Mouse (Mus musculus) limb, embryonic 13.5 days (tissue): ENCODE data around the gene Olfr362. TPM values are rescaled to one million over a fixed set of nuclear protein-coding genes. Genes with fewer than 3 reads are reported as not detected.
"Not testable (repeated sequence)": the region's sequence is repeated elsewhere in the genome, so short reads cannot be mapped to it uniquely, and the experiment has no call there.

ENCODE experiments used
- ATAC-seq: fragments of 200-750 bp; cut with Nextera tagmentation; 2 replicates; pipeline ENCODE4 v1.8.0; 2017; ENCODE audit warnings: low read depth, moderate number of reproducible peaks, moderate TSS enrichment; ENCODE audit not compliant: low FRiP score
- H3K27ac ChIP-seq: fragments of 300-500 bp; sonication (generic); 2 replicates; pipeline ENCODE4 v1.5.1; 2015; ENCODE audit warnings: inconsistent platforms, mild to moderate bottlenecking, moderate library complexity
- H3K27me3 ChIP-seq: fragments of 300-500 bp; sonication (generic); 2 replicates; pipeline ENCODE4 v1.6.1; 2015; ENCODE audit warnings: mild to moderate bottlenecking, inconsistent platforms
- H3K36me3 ChIP-seq: fragments of 300-500 bp; sonication (generic); 2 replicates; pipeline ENCODE4 v1.6.1; 2015; ENCODE audit warnings: inconsistent platforms, mild to moderate bottlenecking, moderate library complexity
- H3K4me1 ChIP-seq: fragments of 300-500 bp; sonication (generic); 2 replicates; pipeline ENCODE4 v1.6.1; 2015; ENCODE audit warnings: inconsistent platforms
- H3K4me2 ChIP-seq: fragments of 300-500 bp; sonication (generic); replicated peaks from 2 replicates; pipeline ENCODE4 v1.6.1; 2015; ENCODE audit warnings: inconsistent platforms, mild to moderate bottlenecking, moderate library complexity
- H3K4me3 ChIP-seq: fragments of 300-500 bp; sonication (generic); 2 replicates; pipeline ENCODE4 v1.5.1; 2015; ENCODE audit warnings: moderate library complexity, mild to moderate bottlenecking, inconsistent platforms
- H3K9ac ChIP-seq: fragments of 300-500 bp; sonication (generic); 2 replicates; pipeline ENCODE4 v1.6.1; 2015; ENCODE audit warnings: mild to moderate bottlenecking, inconsistent platforms
- H3K9me3 ChIP-seq: fragments of 300-500 bp; sonication (generic); 2 replicates; pipeline ENCODE4 v1.6.1; 2016; ENCODE audit warnings: inconsistent platforms
- WGBS: fragments of 180-500 bp; shearing (Covaris S2); methylation state at CpG from one replicate; pipeline ENCODE4 v1.1.7; 2015; 5-methylcytosine and 5-hydroxymethylcytosine counted together
- polyA plus RNA-seq: library from polyadenylated mRNA; unstranded; fragments of >200 nt; fragmentation: Nextera tagmentation; extraction: Ambion mirVana; gene quantifications from 2 replicates; pipeline ENCODE4 v1.2.1, GENCODE M21; 2015

Olfr362 gene
- polyA plus RNA-seq, result not detected in 2 replicates

DNA sequence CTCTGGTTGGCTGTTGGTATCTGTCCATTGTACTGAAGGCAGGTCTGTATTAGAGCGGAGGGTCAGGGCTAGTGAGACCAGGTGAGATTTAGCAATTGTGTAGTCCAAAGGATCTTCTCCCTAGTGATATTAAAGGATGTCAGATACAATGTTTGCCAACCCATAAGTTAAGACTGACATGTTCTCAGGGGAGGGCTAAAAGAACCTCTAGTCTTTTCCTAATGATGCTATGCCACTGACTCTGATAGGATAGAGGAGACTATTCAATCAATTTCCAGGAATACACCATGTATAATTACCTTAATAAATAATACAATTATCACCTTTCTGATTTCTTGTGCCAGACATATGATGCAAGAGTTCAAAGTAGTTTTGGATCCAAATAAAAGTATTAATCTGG lies at the start of gene Olfr362:
TSS of gene Olfr362 (minus strand) at position 101 of the 400 bp plus-strand sequence.
- H3K9ac ChIP-seq, result no peak within 1 kb of the TSS
- no peak for ATAC-seq
- H3K4me3 ChIP-seq, result no peak within 1 kb of the TSS
- no peak within 1 kb of the TSS for H3K27ac ChIP-seq
- no peaks in the 10 kb centered on the region for H3K36me3 ChIP-seq
- 89% methylated on average over 1 of the region's 1 CpGs for WGBS
- no peaks in the 10 kb centered on the region for H3K4me1 ChIP-seq
- H3K9me3 ChIP-seq, result peaks cover 19% of the 10 kb centered on the region
- no peak within 1 kb of the TSS for H3K4me2 ChIP-seq
- H3K27me3 ChIP-seq, result no peaks in the 10 kb centered on the region

GRCm38 (mm10) chr2:37139022-37139421 lies 21.3 kb upstream of the Olfr362 start, which contains the start of gene Olfr364-ps1:
Olfr364-ps1 (plus strand) TSS chr2:37139322.
- Histone ChIP-seq H3K4me3 (no peak within 1 kb of the TSS), H3K27ac (no peak within 1 kb of the TSS), H3K9me3 (0 out of 2 replicates have a peak, but pooled peaks cover 3% of the 10 kb centered on the region), H3K36me3 (no peaks in the 10 kb centered on the region), H3K9ac (no peak within 1 kb of the TSS), H3K4me2 (no peak within 1 kb of the TSS), H3K4me1 (no peaks in the 10 kb centered on the region), H3K27me3 (no peaks in the 10 kb centered on the region)
- WGBS, result 85% methylated on average over 3 of the region's 3 CpGs
- no peak for ATAC-seq

- 46% methylated on average over 1 of the region's 1 CpGs for WGBS
- H3K9ac ChIP-seq, H3K4me1 ChIP-seq, H3K4me2 ChIP-seq, H3K36me3 ChIP-seq, H3K27me3 ChIP-seq, ATAC-seq, H3K9me3 ChIP-seq, H3K4me3 ChIP-seq, H3K27ac ChIP-seq: not testable (repeated sequence)
These were observed 28.5 kb downstream of the Olfr362 start, which contains the start of gene Olfr361 for GRCm38 (mm10) chr2:37089190-37089589. Olfr361 (minus strand) TSS chr2:37089290.

- no peak within 1 kb of the TSS for H3K27ac ChIP-seq
- no peak within 1 kb of the TSS for H3K4me3 ChIP-seq
- peaks cover 5% of the 10 kb centered on the region; the same call in 1 of the 2 replicates for H3K9me3 ChIP-seq
- no peak within 1 kb of the TSS for H3K9ac ChIP-seq
- no peak for ATAC-seq
- H3K27me3 ChIP-seq, result no peaks in the 10 kb centered on the region
- H3K36me3 ChIP-seq, result no peaks in the 10 kb centered on the region
- H3K4me2 ChIP-seq, result no peak within 1 kb of the TSS
- no peaks in the 10 kb centered on the region for H3K4me1 ChIP-seq
These were observed 52.3 kb downstream of the Olfr362 start, which contains the start of gene Olfr360 for GRCm38 (mm10) chr2:37065446-37065845. Olfr360 (plus strand) TSS chr2:37065746.

Other genes starting within 250 kb of the Olfr362 start
- gene Olfr352, start 249.4 kb downstream of the Olfr362 start, polyA plus RNA-seq, result not detected in 2 replicates
- not detected in 2 replicates for gene Olfr353, start 225.0 kb downstream of the Olfr362 start, polyA plus RNA-seq
- gene Olfr354, start 212.2 kb downstream of the Olfr362 start, polyA plus RNA-seq, result not detected in 2 replicates
- gene Olfr355, start 189.0 kb downstream of the Olfr362 start, polyA plus RNA-seq, result not detected in 2 replicates
- not detected in 2 replicates for gene Olfr356, start 180.8 kb downstream of the Olfr362 start, polyA plus RNA-seq
- gene Olfr357, start 124.1 kb downstream of the Olfr362 start, polyA plus RNA-seq, result not detected in 2 replicates
- not detected in 2 replicates for gene Olfr358, start 108.6 kb downstream of the Olfr362 start, polyA plus RNA-seq
- not detected in 2 replicates for gene Olfr360, start 52.2 kb downstream of the Olfr362 start, polyA plus RNA-seq
- gene Olfr361, start 28.6 kb downstream of the Olfr362 start, polyA plus RNA-seq, result not detected in 2 replicates
- gene Olfr364-ps1, start 21.4 kb upstream of the Olfr362 start, polyA plus RNA-seq, result not detected in 2 replicates
- not detected in 2 replicates for gene Olfr365, start 70.3 kb upstream of the Olfr362 start, polyA plus RNA-seq
- gene Olfr366, start 93.7 kb upstream of the Olfr362 start, polyA plus RNA-seq, result not detected in 2 replicates
- not detected in 2 replicates for gene Olfr368, start 208.6 kb upstream of the Olfr362 start, polyA plus RNA-seq
- 43.2 and 46.6 TPM in 2 replicates for gene Pdcl, start 241.4 kb upstream of the Olfr362 start, polyA plus RNA-seq